In genomic region chr5:41371461-41371860, GRCm38 (mm10) we compare ENCODE assay signal across 24 mouse cellular contexts.
"Had no signal": no experiment of that assay in that cellular context is flagged by ENCODE, and none has a peak within 500 bp of the region (broad histone marks: within the 10 kb centered on the region; RNA-seq: fewer than 3 reads in every experiment).

No protein-coding gene starts in this region.

- DNase-seq: cerebellum, adult 8-10 months; cerebellum, adult 9-11 months; cerebellum, postnatal 14 days; cerebellum, postnatal 25 days; cerebellum, postnatal 36 days; embryo, embryonic 11 days; forebrain, postnatal 0 days; gastrocnemius, adult 2 months; gastrocnemius, postnatal 10 days; gastrocnemius, postnatal 14 days; gastrocnemius, postnatal 25 days; gastrocnemius, postnatal 36 days; heart, adult 11 months; heart, adult 18-20 months; heart, adult 2 months had no signal

- H3K27ac ChIP-seq: embryonic facial prominence, embryonic 10.5 days; embryonic facial prominence, embryonic 12.5 days; embryonic facial prominence, embryonic 13.5 days; embryonic facial prominence, embryonic 15.5 days; forebrain, embryonic 10.5 days; forebrain, embryonic 12.5 days; forebrain, embryonic 13.5 days; forebrain, embryonic 15.5 days; gastrocnemius, adult 2 months; heart, adult 2 months had no signal

- H3K4me3 ChIP-seq: embryonic facial prominence, embryonic 10.5 days; embryonic facial prominence, embryonic 12.5 days; embryonic facial prominence, embryonic 13.5 days; embryonic facial prominence, embryonic 15.5 days; erythroblast, embryonic 14.5 days; forebrain, embryonic 10.5 days; forebrain, embryonic 12.5 days; forebrain, embryonic 13.5 days; forebrain, embryonic 15.5 days; gastrocnemius, adult 2 months; heart, adult 2 months had no signal
